7 mouse cellular contexts compared by ENCODE assay signal in genomic region chr2:167348376-167349282, GRCm38 (mm10). TPM values are rescaled to one million over a fixed set of nuclear protein-coding genes. Genes with fewer than 3 reads are reported as not detected.
DNase-seq lines count a peak whose midpoint lies in the region; ATAC-seq and TF ChIP-seq lines count a peak whose summit lies in the region.

Gene B4galt5, minus strand, starts transcription at chr2:167349183.

- peak within 1 kb of the TSS; percentile 94 for H3K4me2 ChIP-seq in kidney, postnatal 0 days (ENCODE audit: low read length)
- peak within 1 kb of the TSS; percentile 90 for H3K4me2 ChIP-seq in lung, postnatal 0 days (replicated peaks; ENCODE audit: low read depth, low read length)

- peaks cover 44% of the 10 kb centered on the region for H3K27me3 ChIP-seq in G1E (ENCODE audit: insufficient read depth, low read length)
- H3K27me3 ChIP-seq in kidney, postnatal 0 days (ENCODE audit: insufficient read depth, low read length) = no peaks in the 10 kb centered on the region
- H3K27me3 ChIP-seq in lung, postnatal 0 days (replicated peaks; ENCODE audit: insufficient read depth, low read length) = no peaks in the 10 kb centered on the region

- H3K4me3 ChIP-seq in G1E (ENCODE audit: low read depth, low read length) = peak within 1 kb of the TSS; percentile 54; the same call in 1 of the 2 replicates
- H3K4me3 ChIP-seq in kidney, postnatal 0 days (replicated peaks; ENCODE audit: low read depth, low read length) = peak within 1 kb of the TSS; percentile 83
- peak within 1 kb of the TSS; percentile 79 for H3K4me3 ChIP-seq in lung, postnatal 0 days (ENCODE audit: low read depth, low read length)

- peak; percentile 71 for DNase-seq in CD4-positive helper T cell, adult 2 months (ENCODE audit: low read depth, low spot score)
- peak; percentile 32 for DNase-seq in G1E (ENCODE audit: low spot score)
- DNase-seq in cerebellum, postnatal 14 days = peak; percentile 66 to 69
- DNase-seq in heart, adult 9 months (ENCODE audit: low spot score in 2 of 2) = peak; percentile 26 to 40
- no peak for DNase-seq in kidney, postnatal 0 days (ENCODE audit: low spot score)
- DNase-seq in lung, postnatal 0 days (ENCODE audit: low spot score) = peak; percentile 56
- peak; percentile 58 for DNase-seq in right cerebral cortex, postnatal 4 days

- peaks cover 2% of the 10 kb centered on the region; the same call in 1 of the 2 replicates for H3K4me1 ChIP-seq in G1E (ENCODE audit: insufficient read depth, low read depth, low read length)
- H3K4me1 ChIP-seq in kidney, postnatal 0 days (replicated peaks; ENCODE audit: insufficient read depth, low read length) = peaks cover 14% of the 10 kb centered on the region; the same call in 1 of the 2 replicates
- peaks cover 12% of the 10 kb centered on the region; the same call in 1 of the 2 replicates for H3K4me1 ChIP-seq in lung, postnatal 0 days (ENCODE audit: insufficient read depth, low read depth, low read length)

- TF ChIP-seq EP300 in lung, postnatal 0 days (IDR thresholded peaks at IDR 0.05) = no peak

- peaks cover 12% of the 10 kb centered on the region for H3K9me3 ChIP-seq in G1E (replicated peaks)
- H3K9me3 ChIP-seq in kidney, postnatal 0 days (replicated peaks; ENCODE audit: low read length) = no peaks in the 10 kb centered on the region
- H3K9me3 ChIP-seq in lung, postnatal 0 days (ENCODE audit: low read length) = no peaks in the 10 kb centered on the region

- no peaks in the 10 kb centered on the region for H3K36me3 ChIP-seq in G1E (replicated peaks)
- H3K36me3 ChIP-seq in kidney, postnatal 0 days (ENCODE audit: insufficient read depth, low read length) = no peaks in the 10 kb centered on the region
- no peaks in the 10 kb centered on the region for H3K36me3 ChIP-seq in lung, postnatal 0 days (ENCODE audit: insufficient read depth, low read length)

- H3K9ac ChIP-seq in kidney, postnatal 0 days (ENCODE audit: low read depth, low read length) = peak within 1 kb of the TSS; percentile 89
- peak within 1 kb of the TSS; percentile 72 for H3K9ac ChIP-seq in lung, postnatal 0 days (replicated peaks; ENCODE audit: low read depth)

- under 1% methylated on average over 66 of the region's 111 CpGs for WGBS in kidney, postnatal 0 days
- WGBS in lung, postnatal 0 days = under 1% methylated on average over 30 of the region's 111 CpGs

- TF ChIP-seq CTCF in G1E (IDR thresholded peaks at IDR 0.05; ENCODE audit: low read depth, low read length) = no peak
- no peak for TF ChIP-seq CTCF in kidney, postnatal 0 days (IDR thresholded peaks at IDR 0.05; ENCODE audit: low read depth)
- no peak for TF ChIP-seq CTCF in lung, postnatal 0 days (IDR thresholded peaks at IDR 0.05)

- ATAC-seq in G1E (ENCODE audit: extremely low read depth, insufficient number of reproducible peaks, low FRiP score, poor library complexity, severe bottlenecking) = no peak
- peak; percentile 5 for ATAC-seq in kidney, postnatal 0 days (replicated peaks; ENCODE audit: low FRiP score, low read depth)
- ATAC-seq in lung, postnatal 0 days = peak; percentile 7; the same call in 1 of the 2 replicates

- H3K27ac ChIP-seq in kidney, postnatal 0 days = peak within 1 kb of the TSS; percentile 91
- H3K27ac ChIP-seq in lung, postnatal 0 days (ENCODE audit: low read length) = peak within 1 kb of the TSS; percentile 87

RNA-seq across cellular contexts. Expression of gene B4galt5, which starts in this region (rescaled TPM):
- 0.23 TPM in 1 of 2 replicates, not detected in the other for total RNA-seq in G1E (2014; fragmentation: Nextera tagmentation)
- 0.44 and 1.1 TPM in 2 replicates for total RNA-seq in G1E (2017)
- 0.61 and 0.70 TPM in 2 replicates for polyA plus RNA-seq in G1E (2012)
- polyA plus RNA-seq in kidney, postnatal 0 days (2015; fragmentation: Nextera tagmentation; extraction: Ambion mirVana) = 19.5 and 22.6 TPM in 2 replicates
- 10.3 and 12.2 TPM in 2 replicates for polyA plus RNA-seq in lung, postnatal 0 days (2015; fragmentation: Nextera tagmentation; extraction: Ambion mirVana)
